Mouse (Mus musculus) embryonic fibroblast, embryonic 13.5 days (primary cell): ENCODE data around the gene Asb3.

ENCODE experiments used
- CTCF ChIP-seq: IDR thresholded peaks from 2 replicates; pipeline ENCODE4 v1.5.1; 2011; ENCODE audit warnings: mild to moderate bottlenecking, control low read depth, low read length, moderate library complexity, borderline replicate concordance; ENCODE audit not compliant: insufficient read depth
- POLR2A ChIP-seq: IDR thresholded peaks from 2 replicates; pipeline ENCODE4 v1.6.1; 2011; ENCODE audit warnings: low read depth, mild to moderate bottlenecking, control low read depth, low read length, moderate library complexity

- TF ChIP-seq POLR2A (no peak), CTCF (no peak)
These were observed 149.7 kb downstream of the Asb3 start for GRCm38 (mm10) chr11:31034958-31035357.
